Mouse (Mus musculus) thymus, adult 2 months (tissue): ENCODE measurements around the gene Shbg. TPM values are rescaled to one million over a fixed set of nuclear protein-coding genes. Genes with fewer than 3 reads are reported as not detected.

Source experiments
- DNase-seq: peaks from one replicate; pipeline ENCODE4 v3.0.0; 2021
- H3K27ac ChIP-seq: fragments of 200-500 bp; 2 replicates; pipeline ENCODE4 v1.5.1; 2012; ENCODE audit warnings: low read length, control low read depth; ENCODE audit not compliant: control insufficient read depth, insufficient read depth
- H3K27me3 ChIP-seq: fragments of 200-500 bp; 2 replicates; pipeline ENCODE4 v1.6.1; 2012; ENCODE audit warnings: mild to moderate bottlenecking, low read length, moderate library complexity, mixed read lengths; ENCODE audit not compliant: control insufficient read depth, insufficient read depth
- H3K36me3 ChIP-seq: fragments of 200-500 bp; 2 replicates; pipeline ENCODE4 v1.6.1; 2012; ENCODE audit warnings: mild to moderate bottlenecking, low read length, moderate library complexity; ENCODE audit not compliant: control insufficient read depth, insufficient read depth
- H3K4me1 ChIP-seq: fragments of 200-500 bp; replicated peaks from 2 replicates; pipeline ENCODE4 v1.6.1; 2012; ENCODE audit warnings: low read length; ENCODE audit not compliant: control insufficient read depth, insufficient read depth
- H3K4me3 ChIP-seq: fragments of 200-500 bp; 2 replicates; pipeline ENCODE4 v1.5.1; 2012; ENCODE audit warnings: mild to moderate bottlenecking, low read length, control low read depth, moderate library complexity; ENCODE audit not compliant: control insufficient read depth, insufficient read depth
- CTCF ChIP-seq: fragments of 200-500 bp; IDR thresholded peaks from 2 replicates; pipeline ENCODE4 v1.5.1; 2012; ENCODE audit warnings: mild to moderate bottlenecking, control low read depth, low read length, moderate library complexity, borderline replicate concordance; ENCODE audit not compliant: control insufficient read depth, poor library complexity, insufficient read depth; ENCODE audit errors: extremely low read depth
- POLR2A ChIP-seq: fragments of 200-500 bp; IDR thresholded peaks from 2 replicates; pipeline ENCODE4 v1.6.1; 2012; ENCODE audit warnings: mild to moderate bottlenecking, low read length, control low read depth, moderate library complexity; ENCODE audit not compliant: control insufficient read depth, poor library complexity, insufficient read depth; ENCODE audit errors: extremely low read depth
- WGBS: fragments of 180-500 bp; shearing (Covaris S2); methylation state at CpG from one replicate; pipeline ENCODE4 v1.1.7; 2018; 5-methylcytosine and 5-hydroxymethylcytosine counted together
- polyA plus RNA-seq: library from polyadenylated mRNA; depleted of rRNA; stranded (reverse); fragments of >200 nt; gene quantifications from 2 replicates; pipeline ENCODE4 v1.2.3, GENCODE M21; 2012

Shbg gene
- polyA plus RNA-seq, 1 experiment = not detected

- WGBS = 93% methylated on average over 7 of the region's 7 CpGs
- no peak overlapping the region for H3K4me3 ChIP-seq
- no peaks in the 10 kb centered on the region for H3K4me1 ChIP-seq
- DNase-seq = no peak
- H3K36me3 ChIP-seq = peaks cover 54% of the 10 kb centered on the region
- no peaks in the 10 kb centered on the region for H3K27me3 ChIP-seq
- no peak overlapping the region for H3K27ac ChIP-seq
- TF ChIP-seq POLR2A = no peak
- TF ChIP-seq CTCF = no peak
Observed at GRCm38 (mm10) chr11:69591899-69592637, 25.6 kb downstream of the Shbg start.

GRCm38 (mm10) chr11:69591424-69591823 is 26.3 kb downstream of the Shbg start:
- 94% methylated on average over 3 of the region's 3 CpGs for WGBS
- no peaks in the 10 kb centered on the region for H3K4me1 ChIP-seq

GRCm38 (mm10) chr11:69590622-69591021 is 27.1 kb downstream of the Shbg start:
- Histone ChIP-seq H3K4me3 (no peak overlapping the region), H3K4me1 (no peaks in the 10 kb centered on the region), H3K27ac (no peak overlapping the region), H3K27me3 (no peaks in the 10 kb centered on the region), H3K36me3 (peaks cover 60% of the 10 kb centered on the region)
- DNase-seq = no peak
- TF ChIP-seq CTCF = no peak
- TF ChIP-seq POLR2A = no peak
- 99% methylated on average over 8 of the region's 8 CpGs for whole genome bisulfite sequencing

More at GRCm38 (mm10) chr11:69591424-69591823, 26.3 kb downstream of the Shbg start:
- no peak for DNase-seq
- no peak overlapping the region for H3K27ac ChIP-seq
- peaks cover 60% of the 10 kb centered on the region for H3K36me3 ChIP-seq
- H3K27me3 ChIP-seq = no peaks in the 10 kb centered on the region
- TF ChIP-seq CTCF (no peak), POLR2A (no peak)
- H3K4me3 ChIP-seq = no peak overlapping the region

GRCm38 (mm10) chr11:69589207-69589834 is 28.4 kb downstream of the Shbg start:
- 96% methylated on average over 22 of the region's 22 CpGs for WGBS

GRCm38 (mm10) chr11:69585718-69586325 is 31.9 kb downstream of the Shbg start:
- H3K27me3 ChIP-seq = no peaks in the 10 kb centered on the region
- no peak overlapping the region for H3K27ac ChIP-seq
- DNase-seq = no peak
- 77% methylated on average over 7 of the region's 7 CpGs for WGBS
- TF ChIP-seq CTCF (no peak), POLR2A (no peak)
- peaks cover 44% of the 10 kb centered on the region for H3K36me3 ChIP-seq
- H3K4me1 ChIP-seq = peaks cover 2% of the 10 kb centered on the region
- H3K4me3 ChIP-seq = no peak overlapping the region

More at GRCm38 (mm10) chr11:69589207-69589834, 28.4 kb downstream of the Shbg start:
- H3K4me3 ChIP-seq = no peak overlapping the region
- peaks cover 60% of the 10 kb centered on the region for H3K36me3 ChIP-seq
- no peak overlapping the region for H3K27ac ChIP-seq
- no peaks in the 10 kb centered on the region; the same call in 1 of the 2 replicates for H3K4me1 ChIP-seq
- H3K27me3 ChIP-seq = no peaks in the 10 kb centered on the region
- TF ChIP-seq POLR2A (no peak), CTCF (no peak)
- no peak for DNase-seq

GRCm38 (mm10) chr11:69584937-69585336 is 32.8 kb downstream of the Shbg start:
- DNase-seq = no peak
- 97% methylated on average over 13 of the region's 13 CpGs for WGBS
- Histone ChIP-seq H3K27ac (no peak overlapping the region), H3K36me3 (peaks cover 35% of the 10 kb centered on the region), H3K4me3 (no peak overlapping the region), H3K4me1 (peaks cover 2% of the 10 kb centered on the region), H3K27me3 (no peaks in the 10 kb centered on the region)
- TF ChIP-seq CTCF (no peak), POLR2A (no peak)
